Mouse (Mus musculus): ENCODE measurements around the gene Hps6. TPM values are rescaled to one million over a fixed set of nuclear protein-coding genes. Genes with fewer than 3 reads are reported as not detected.
A peak's percentile ranks its signal among the peaks of the same experiment; 100 is the strongest.

The Hps6 gene
- polyA plus RNA-seq, 1 experiment = 7.5 TPM

- TF ChIP-seq POLR2A (IDR thresholded peaks at IDR 0.05; ENCODE audit: borderline replicate concordance, extremely low read depth, low read depth, low read length) (peak; percentile 28; the same call in 1 of the 2 replicates), CTCF (IDR thresholded peaks at IDR 0.05; ENCODE audit: insufficient read depth, low read length) (no peak)
- 6% methylated on average over 6 of the region's 6 CpGs for WGBS
- peaks cover 34% of the 10 kb centered on the region for H3K4me1 ChIP-seq (ENCODE audit: control insufficient read depth, insufficient read depth, low read length)
- DNase-seq = no peak
- peak overlapping the region; percentile 39 for H3K4me3 ChIP-seq (replicated peaks; ENCODE audit: extremely low read depth, low read depth, low read length)
These were observed 39.2 kb downstream of the Hps6 start for GRCm38 (mm10) chr19:46042476-46043011.

DNA sequence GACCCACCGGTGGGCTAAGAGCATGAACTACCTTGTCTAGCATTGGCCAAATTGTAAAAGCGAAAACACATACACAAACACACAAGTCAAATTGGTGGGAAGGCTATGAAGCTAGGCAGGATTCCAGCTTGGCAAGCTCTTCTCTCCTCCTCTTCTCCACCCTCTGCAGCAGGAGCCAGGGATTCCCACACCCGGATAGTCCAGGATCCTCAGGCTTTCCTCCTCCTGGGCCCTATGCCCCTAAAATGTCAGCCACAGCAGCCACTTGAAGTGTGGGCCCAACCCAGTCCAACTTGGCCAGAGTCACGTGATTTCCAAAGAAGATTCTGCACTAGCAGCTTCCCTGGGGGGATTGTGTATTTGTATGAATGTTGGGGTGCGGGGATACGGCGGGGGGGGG lies 40.1 kb downstream of the Hps6 start:
- TF ChIP-seq CTCF (IDR thresholded peaks at IDR 0.05; ENCODE audit: insufficient read depth, low read length) = no peak
- TF ChIP-seq POLR2A (IDR thresholded peaks at IDR 0.05; ENCODE audit: borderline replicate concordance, extremely low read depth, low read depth, low read length) = no peak
- Histone ChIP-seq H3K4me3 (replicated peaks; ENCODE audit: extremely low read depth, low read depth, low read length) (peak overlapping the region; percentile 49), H3K4me1 (ENCODE audit: control insufficient read depth, insufficient read depth, low read length) (peaks cover 34% of the 10 kb centered on the region)
- DNase-seq = no peak
- 28% methylated on average over 7 of the region's 7 CpGs for WGBS

- H3K4me1 ChIP-seq (ENCODE audit: control insufficient read depth, insufficient read depth, low read length) = peaks cover 31% of the 10 kb centered on the region
- peak; percentile 35 for DNase-seq
- under 1% methylated on average over 34 of the region's 34 CpGs for WGBS
- peak within 1 kb of the TSS; percentile 94 for H3K4me3 ChIP-seq (replicated peaks; ENCODE audit: extremely low read depth, low read depth, low read length)
- TF ChIP-seq CTCF (IDR thresholded peaks at IDR 0.05; ENCODE audit: insufficient read depth, low read length) = no peak
- TF ChIP-seq POLR2A (IDR thresholded peaks at IDR 0.05; ENCODE audit: borderline replicate concordance, extremely low read depth, low read depth, low read length) = no peak
These were observed 41.1 kb downstream of the Hps6 start, which contains the start of gene Pprc1 for GRCm38 (mm10) chr19:46044271-46044992. Gene Pprc1 (plus strand): TSS chr19:46044886.

GRCm38 (mm10) chr19:46044993-46045695 lies 41.8 kb downstream of the Hps6 start, which contains the start of gene Ldb1:
Gene Ldb1 (minus strand): TSS chr19:46045214.
- WGBS = under 1% methylated on average over 72 of the region's 84 CpGs
- Histone ChIP-seq H3K4me3 (replicated peaks; ENCODE audit: extremely low read depth, low read depth, low read length) (peak within 1 kb of the TSS; percentile 94), H3K4me1 (ENCODE audit: control insufficient read depth, insufficient read depth, low read length) (peaks cover 28% of the 10 kb centered on the region)
- DNase-seq = peak; percentile 87
- TF ChIP-seq CTCF (IDR thresholded peaks at IDR 0.05; ENCODE audit: insufficient read depth, low read length) = no peak
- peak; percentile 74 for TF ChIP-seq POLR2A (IDR thresholded peaks at IDR 0.05; ENCODE audit: borderline replicate concordance, extremely low read depth, low read depth, low read length)

DNA sequence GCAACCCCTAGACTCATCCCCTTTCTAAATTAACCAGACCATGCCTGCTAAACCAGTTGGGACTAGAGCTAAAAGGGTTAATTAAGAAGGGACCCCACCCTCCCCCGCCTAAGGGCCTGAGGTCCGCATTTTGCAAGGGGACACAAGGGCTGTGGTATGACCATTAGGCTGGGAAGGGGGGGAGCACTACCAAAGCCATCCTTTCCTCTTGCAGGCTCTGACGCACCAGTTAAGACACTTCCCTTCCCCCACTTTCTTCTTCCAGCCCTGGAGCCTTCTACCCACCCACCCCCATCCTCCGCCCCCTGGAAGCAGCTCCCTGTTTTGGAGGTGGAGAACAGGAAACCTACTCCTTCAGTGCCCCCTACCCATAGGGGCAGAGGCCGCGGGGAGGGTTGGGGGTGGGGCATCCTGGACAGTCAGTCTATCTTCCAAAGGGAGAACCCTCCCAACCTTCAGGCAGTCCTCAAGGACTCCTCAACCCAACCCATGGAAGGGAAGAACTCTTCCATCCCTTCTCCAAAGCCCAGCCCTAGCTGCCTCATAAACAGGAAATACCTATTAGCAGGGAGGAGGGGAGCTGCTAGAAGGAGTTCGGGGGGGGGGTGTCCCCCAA lies 42.5 kb downstream of the Hps6 start:
- H3K4me1 ChIP-seq (ENCODE audit: control insufficient read depth, insufficient read depth, low read length) = peaks cover 25% of the 10 kb centered on the region
- 4% methylated on average over 7 of the region's 7 CpGs for WGBS
- TF ChIP-seq POLR2A (IDR thresholded peaks at IDR 0.05; ENCODE audit: borderline replicate concordance, extremely low read depth, low read depth, low read length) (peak; percentile 59; the same call in 1 of the 2 replicates), CTCF (IDR thresholded peaks at IDR 0.05; ENCODE audit: insufficient read depth, low read length) (no peak)
- DNase-seq = peak; percentile 51
- peak overlapping the region; percentile 94 for H3K4me3 ChIP-seq (replicated peaks; ENCODE audit: extremely low read depth, low read depth, low read length)

- no peak for DNase-seq
- Histone ChIP-seq H3K4me1 (ENCODE audit: control insufficient read depth, insufficient read depth, low read length) (peaks cover 18% of the 10 kb centered on the region), H3K4me3 (replicated peaks; ENCODE audit: extremely low read depth, low read depth, low read length) (no peak overlapping the region)
- no peak for TF ChIP-seq CTCF (IDR thresholded peaks at IDR 0.05; ENCODE audit: insufficient read depth, low read length)
- TF ChIP-seq POLR2A (IDR thresholded peaks at IDR 0.05; ENCODE audit: borderline replicate concordance, extremely low read depth, low read depth, low read length) = no peak
- WGBS = 11% methylated on average over 10 of the region's 10 CpGs
These were observed 43.3 kb downstream of the Hps6 start for GRCm38 (mm10) chr19:46046621-46047025.

DNA sequence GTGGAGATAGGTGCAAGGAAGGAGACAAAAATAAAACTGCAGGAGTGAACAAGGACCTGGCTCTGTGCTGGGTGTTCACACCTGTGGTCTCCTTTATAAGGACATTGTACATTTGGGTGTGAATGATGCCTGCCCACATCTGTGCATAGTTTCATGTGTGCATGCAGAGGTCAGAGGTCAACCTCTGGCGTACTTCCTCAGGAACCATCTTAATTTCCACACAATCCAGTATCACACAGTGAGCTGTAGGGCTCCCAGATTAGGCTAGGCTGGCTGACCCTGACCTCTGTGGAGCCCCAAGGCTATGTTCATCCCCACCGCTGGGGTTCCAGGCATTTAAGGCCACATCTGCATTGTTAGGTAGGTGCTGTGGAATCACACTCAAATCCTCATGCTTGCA lies 44.1 kb downstream of the Hps6 start:
- Histone ChIP-seq H3K4me1 (ENCODE audit: control insufficient read depth, insufficient read depth, low read length) (peaks cover 14% of the 10 kb centered on the region), H3K4me3 (replicated peaks; ENCODE audit: extremely low read depth, low read depth, low read length) (no peak overlapping the region)
- WGBS = 78% methylated on average over 2 of the region's 2 CpGs
- no peak for DNase-seq
- TF ChIP-seq POLR2A (IDR thresholded peaks at IDR 0.05; ENCODE audit: borderline replicate concordance, extremely low read depth, low read depth, low read length) (no peak), CTCF (IDR thresholded peaks at IDR 0.05; ENCODE audit: insufficient read depth, low read length) (no peak)

DNA sequence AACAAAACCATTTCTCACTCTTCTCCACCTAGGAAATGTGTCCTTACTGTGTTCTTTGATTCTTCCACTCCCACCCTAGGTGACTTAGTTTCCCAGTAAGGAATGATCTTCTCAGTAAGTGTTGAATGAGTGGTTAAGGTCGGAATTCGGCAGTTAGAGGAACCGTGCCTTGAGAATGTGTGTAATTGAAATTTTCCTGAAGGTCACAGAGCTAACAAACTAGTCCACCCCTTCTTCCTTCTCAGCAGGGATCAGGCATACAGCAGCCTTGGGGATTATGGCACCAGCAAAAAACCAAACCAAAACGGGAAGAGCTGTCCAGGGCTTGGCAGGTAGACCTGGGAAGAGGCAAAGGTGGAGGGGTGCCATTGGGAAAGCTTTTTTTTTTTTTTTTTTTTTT lies 45.8 kb downstream of the Hps6 start:
- DNase-seq = no peak
- Histone ChIP-seq H3K4me3 (replicated peaks; ENCODE audit: extremely low read depth, low read depth, low read length) (no peak overlapping the region), H3K4me1 (ENCODE audit: control insufficient read depth, insufficient read depth, low read length) (no peaks in the 10 kb centered on the region)
- TF ChIP-seq POLR2A (IDR thresholded peaks at IDR 0.05; ENCODE audit: borderline replicate concordance, extremely low read depth, low read depth, low read length) (no peak), CTCF (IDR thresholded peaks at IDR 0.05; ENCODE audit: insufficient read depth, low read length) (no peak)
- WGBS = 63% methylated on average over 4 of the region's 4 CpGs

DNA sequence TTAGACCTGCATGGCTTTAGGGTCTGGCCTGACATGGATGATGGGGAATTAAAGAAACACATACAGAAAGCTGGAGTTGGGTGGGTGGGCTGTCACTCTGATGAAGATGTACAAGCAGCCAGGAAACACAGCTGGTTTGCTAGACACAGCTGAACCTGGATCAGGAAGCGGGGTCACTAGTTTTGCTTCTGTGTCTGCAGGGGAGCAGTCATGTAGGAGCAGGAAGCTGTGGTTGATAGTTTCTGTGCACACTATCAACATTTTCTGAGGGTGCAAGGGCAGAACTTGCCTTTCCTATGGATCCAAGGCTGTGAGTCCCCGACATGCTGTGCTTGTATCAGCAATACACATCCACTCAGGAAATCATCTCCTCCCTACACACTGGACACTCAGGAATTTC lies 47.2 kb downstream of the Hps6 start:
- TF ChIP-seq CTCF (IDR thresholded peaks at IDR 0.05; ENCODE audit: insufficient read depth, low read length) (no peak), POLR2A (IDR thresholded peaks at IDR 0.05; ENCODE audit: borderline replicate concordance, extremely low read depth, low read depth, low read length) (no peak)
- Histone ChIP-seq H3K4me1 (ENCODE audit: control insufficient read depth, insufficient read depth, low read length) (no peaks in the 10 kb centered on the region), H3K4me3 (replicated peaks; ENCODE audit: extremely low read depth, low read depth, low read length) (no peak overlapping the region)
- WGBS = 45% methylated on average over 2 of the region's 2 CpGs
- no peak for DNase-seq

Other genes starting within 250 kb of the Hps6 start
- gene Mgea5, start 219.7 kb upstream of the Hps6 start, polyA plus RNA-seq (2012; rRNA removed) = 18.5 and 35.6 TPM in 2 replicates
- gene Kcnip2, start 187.4 kb upstream of the Hps6 start, polyA plus RNA-seq (2012; rRNA removed) = 1.1 and 1.4 TPM in 2 replicates
- 6.7 and 9.5 TPM in 2 replicates for gene Armh3, start 5.0 kb upstream of the Hps6 start, polyA plus RNA-seq (2012; rRNA removed)
- 18.3 and 19.3 TPM in 2 replicates for gene Pprc1, start 41.4 kb downstream of the Hps6 start, polyA plus RNA-seq (2012; rRNA removed)
- 220 TPM in 2 replicates for gene Ldb1, start 41.7 kb downstream of the Hps6 start, polyA plus RNA-seq (2012; rRNA removed)
- gene Nolc1, start 72.4 kb downstream of the Hps6 start, polyA plus RNA-seq (2012; rRNA removed) = 7.4 and 9.8 TPM in 2 replicates
- gene Elovl3, start 128.4 kb downstream of the Hps6 start, polyA plus RNA-seq (2012; rRNA removed) = 1.3 TPM in 1 of 2 replicates, not detected in the other
- 0.86 TPM in 1 of 2 replicates, not detected in the other for gene Pitx3, start 144.8 kb downstream of the Hps6 start, polyA plus RNA-seq (2012; rRNA removed)
- gene Gbf1, start 149.0 kb downstream of the Hps6 start, polyA plus RNA-seq (2012; rRNA removed) = 80.6 and 94.9 TPM in 2 replicates

Data from lung, adult 2 months (tissue).